Mouse (Mus musculus): ENCODE measurements around the gene Myh3. TPM values are rescaled to one million over a fixed set of nuclear protein-coding genes. Genes with fewer than 3 reads are reported as not detected.

Gene Myh3
- polyA plus RNA-seq, 1 experiment from 2014 or later, result 0.15 TPM

- Histone ChIP-seq H3K27me3 (replicated peaks) (no peaks in the 10 kb centered on the region), H3K9me3 (no peaks in the 10 kb centered on the region), H3K4me2 (no peak overlapping the region), H3K4me3 (no peak overlapping the region), H3K27ac (no peak overlapping the region), H3K9ac (no peak overlapping the region), H3K4me1 (no peaks in the 10 kb centered on the region), H3K36me3 (replicated peaks) (no peaks in the 10 kb centered on the region)
- 85% methylated on average over 6 of the region's 6 CpGs for WGBS
- ATAC-seq (replicated peaks), result no peak
Measured at GRCm38 (mm10) chr11:67141031-67141430, 62.9 kb downstream of the Myh3 start.

DNA sequence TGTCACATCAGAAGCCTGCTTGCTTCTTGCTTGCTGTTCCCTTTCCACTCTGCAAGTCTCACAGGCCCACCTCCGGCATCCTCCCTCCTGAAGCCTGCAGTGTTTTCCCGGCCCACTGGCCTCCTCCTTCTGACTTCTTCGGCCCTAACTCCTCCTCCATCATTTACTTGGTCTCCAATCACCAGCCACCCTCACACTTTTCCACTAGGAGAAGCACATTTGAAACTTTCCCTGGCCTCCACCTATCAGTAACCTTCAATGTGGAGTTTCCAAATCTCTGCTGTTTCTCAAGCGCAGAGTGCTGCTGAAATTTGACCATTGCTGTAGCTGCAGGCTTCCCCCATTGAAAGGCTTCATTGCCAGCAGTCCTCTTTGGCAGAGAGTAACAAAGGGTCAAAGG is 63.9 kb downstream of the Myh3 start:
- WGBS, result 60% methylated on average over 4 of the region's 4 CpGs
- H3K9ac ChIP-seq, result no peak overlapping the region
- H3K27ac ChIP-seq, result no peak overlapping the region
- H3K4me2 ChIP-seq, result no peak overlapping the region
- no peaks in the 10 kb centered on the region for H3K4me1 ChIP-seq
- no peak overlapping the region for H3K4me3 ChIP-seq
- H3K36me3 ChIP-seq (replicated peaks), result no peaks in the 10 kb centered on the region
- H3K9me3 ChIP-seq, result no peaks in the 10 kb centered on the region
- no peaks in the 10 kb centered on the region for H3K27me3 ChIP-seq (replicated peaks)
- ATAC-seq (replicated peaks), result no peak

DNA sequence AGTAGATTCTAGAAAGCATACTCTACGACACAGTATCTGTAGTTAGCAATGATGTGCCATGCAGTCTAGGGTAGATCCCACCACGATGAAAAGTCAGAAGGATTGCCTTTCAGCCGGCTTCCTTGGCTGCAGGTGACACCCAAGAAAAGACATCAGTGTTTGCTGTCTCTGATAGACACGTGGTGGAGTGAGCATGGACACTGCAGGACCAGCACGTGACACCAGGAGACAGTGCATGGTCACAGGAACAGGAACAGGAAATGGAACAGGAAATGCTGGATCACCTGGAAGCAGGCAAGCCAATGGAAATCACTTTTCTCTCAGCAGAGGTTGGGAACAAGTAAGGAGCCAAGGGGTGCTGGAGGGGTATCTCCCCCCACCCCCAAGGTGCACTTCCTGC is 65.0 kb downstream of the Myh3 start:
- Histone ChIP-seq H3K9ac (no peak overlapping the region), H3K27ac (no peak overlapping the region), H3K4me1 (no peaks in the 10 kb centered on the region), H3K4me3 (no peak overlapping the region), H3K27me3 (replicated peaks) (no peaks in the 10 kb centered on the region), H3K36me3 (replicated peaks) (no peaks in the 10 kb centered on the region), H3K4me2 (no peak overlapping the region), H3K9me3 (no peaks in the 10 kb centered on the region)
- no peak for ATAC-seq (replicated peaks)
- WGBS, result 89% methylated on average over 5 of the region's 5 CpGs

GRCm38 (mm10) chr11:67143863-67144498 is 65.9 kb downstream of the Myh3 start:
- Histone ChIP-seq H3K4me3 (no peak overlapping the region), H3K27me3 (replicated peaks) (no peaks in the 10 kb centered on the region), H3K4me1 (no peaks in the 10 kb centered on the region), H3K27ac (no peak overlapping the region), H3K4me2 (no peak overlapping the region), H3K36me3 (replicated peaks) (no peaks in the 10 kb centered on the region), H3K9me3 (no peaks in the 10 kb centered on the region), H3K9ac (no peak overlapping the region)
- 89% methylated on average over 4 of the region's 4 CpGs for WGBS
- no peak for ATAC-seq (replicated peaks)

GRCm38 (mm10) chr11:67144559-67145265 is 66.6 kb downstream of the Myh3 start:
- Histone ChIP-seq H3K9ac (no peak overlapping the region), H3K4me2 (no peak overlapping the region), H3K4me3 (no peak overlapping the region), H3K27me3 (replicated peaks) (no peaks in the 10 kb centered on the region), H3K27ac (no peak overlapping the region), H3K36me3 (replicated peaks) (no peaks in the 10 kb centered on the region), H3K9me3 (no peaks in the 10 kb centered on the region), H3K4me1 (no peaks in the 10 kb centered on the region)
- 76% methylated on average over 6 of the region's 6 CpGs for WGBS
- no peak for ATAC-seq (replicated peaks)

DNA sequence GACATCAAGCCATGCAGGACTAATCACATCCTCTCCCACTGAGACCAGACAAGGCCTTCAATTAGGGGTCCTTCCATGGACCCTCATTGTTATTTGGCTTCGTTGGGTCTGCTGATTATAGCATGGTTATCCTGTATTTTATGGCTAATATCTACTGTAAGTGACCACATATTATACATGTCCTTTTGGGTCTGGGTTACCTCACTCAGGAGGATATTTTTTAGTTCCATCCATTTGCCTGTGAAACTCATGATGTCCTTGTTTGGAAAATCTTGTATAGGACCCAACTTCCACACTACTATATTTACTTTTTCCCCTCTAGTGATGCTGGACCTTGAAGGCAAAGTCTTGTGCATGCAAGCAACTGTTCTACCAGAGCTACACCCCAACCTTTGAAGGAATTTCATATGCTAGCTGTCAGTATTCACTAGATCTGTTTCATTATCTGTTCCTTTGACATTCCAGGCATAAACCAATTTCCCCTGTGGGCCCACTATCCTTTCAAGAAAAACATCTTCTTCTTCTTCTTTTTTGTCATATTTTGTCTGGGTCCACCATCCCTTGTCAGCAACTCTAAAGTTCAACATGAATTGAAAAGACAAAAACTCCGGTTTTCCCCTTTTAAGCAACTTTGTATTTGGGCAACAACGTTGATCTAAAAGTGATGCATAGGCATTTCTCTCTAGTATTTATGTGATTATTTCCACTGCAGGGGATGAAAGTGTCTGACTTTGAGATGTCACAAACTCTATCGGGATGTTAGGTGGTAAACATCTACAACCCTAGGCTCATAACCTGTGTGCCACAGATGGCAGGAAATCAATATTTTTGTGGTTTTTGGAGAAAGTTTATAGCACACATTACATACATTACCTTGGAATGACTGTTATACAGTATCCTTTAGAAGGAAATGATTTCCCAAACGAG is 67.6 kb downstream of the Myh3 start:
- H3K9me3 ChIP-seq, result no peaks in the 10 kb centered on the region
- H3K4me2 ChIP-seq, result no peak overlapping the region
- no peak for ATAC-seq (replicated peaks)
- H3K36me3 ChIP-seq (replicated peaks), result no peaks in the 10 kb centered on the region
- WGBS, result 81% methylated on average over 5 of the region's 5 CpGs
- H3K27ac ChIP-seq, result no peak overlapping the region
- no peaks in the 10 kb centered on the region for H3K4me1 ChIP-seq
- H3K9ac ChIP-seq, result no peak overlapping the region
- H3K4me3 ChIP-seq, result no peak overlapping the region
- no peaks in the 10 kb centered on the region for H3K27me3 ChIP-seq (replicated peaks)

GRCm38 (mm10) chr11:67146409-67147282 is 68.5 kb downstream of the Myh3 start:
- Histone ChIP-seq H3K4me2 (no peak overlapping the region), H3K36me3 (replicated peaks) (no peaks in the 10 kb centered on the region), H3K4me3 (no peak overlapping the region), H3K9ac (no peak overlapping the region), H3K4me1 (no peaks in the 10 kb centered on the region), H3K27ac (no peak overlapping the region), H3K9me3 (no peaks in the 10 kb centered on the region), H3K27me3 (replicated peaks) (no peaks in the 10 kb centered on the region)
- WGBS, result 93% methylated on average over 4 of the region's 4 CpGs
- ATAC-seq (replicated peaks), result no peak

DNA sequence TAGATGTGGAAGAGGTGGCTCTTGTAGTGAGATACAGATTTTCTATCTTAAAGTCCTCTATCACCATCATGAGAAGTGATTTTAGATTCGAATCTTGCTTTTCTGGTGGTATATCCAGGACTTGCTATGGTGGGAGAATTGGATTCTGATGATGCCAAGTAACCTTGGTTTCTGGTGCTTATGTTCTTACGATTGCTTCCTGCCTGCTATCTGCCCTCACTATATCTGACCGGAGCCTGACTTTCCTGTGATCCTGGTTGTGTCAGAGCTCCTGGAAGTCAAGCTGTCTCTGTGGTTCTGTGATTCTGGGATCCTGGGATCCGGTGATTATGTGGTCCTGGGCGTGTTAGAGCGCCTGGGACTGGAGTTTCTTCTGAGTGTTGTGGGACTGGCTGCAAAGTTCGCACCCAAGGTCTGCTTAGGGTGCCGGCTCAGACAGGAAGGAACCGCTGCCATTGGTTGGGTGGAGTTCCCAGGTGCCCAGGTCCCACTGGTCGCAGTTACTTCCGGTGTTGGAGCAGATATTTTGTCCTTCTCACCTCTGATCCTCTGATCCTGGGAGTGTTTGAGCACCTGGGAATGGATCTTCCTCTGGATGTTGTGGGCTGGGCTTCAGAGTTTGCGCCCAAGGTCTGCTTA is 69.3 kb downstream of the Myh3 start:
- H3K4me3 ChIP-seq, result no peak overlapping the region
- no peak overlapping the region for H3K9ac ChIP-seq
- no peaks in the 10 kb centered on the region for H3K27me3 ChIP-seq (replicated peaks)
- no peak overlapping the region for H3K27ac ChIP-seq
- no peaks in the 10 kb centered on the region for H3K9me3 ChIP-seq
- no peak overlapping the region for H3K4me2 ChIP-seq
- ATAC-seq (replicated peaks), result no peak
- no peaks in the 10 kb centered on the region for H3K4me1 ChIP-seq
- no peaks in the 10 kb centered on the region for H3K36me3 ChIP-seq (replicated peaks)
- 93% methylated on average over 12 of the region's 12 CpGs for WGBS

DNA sequence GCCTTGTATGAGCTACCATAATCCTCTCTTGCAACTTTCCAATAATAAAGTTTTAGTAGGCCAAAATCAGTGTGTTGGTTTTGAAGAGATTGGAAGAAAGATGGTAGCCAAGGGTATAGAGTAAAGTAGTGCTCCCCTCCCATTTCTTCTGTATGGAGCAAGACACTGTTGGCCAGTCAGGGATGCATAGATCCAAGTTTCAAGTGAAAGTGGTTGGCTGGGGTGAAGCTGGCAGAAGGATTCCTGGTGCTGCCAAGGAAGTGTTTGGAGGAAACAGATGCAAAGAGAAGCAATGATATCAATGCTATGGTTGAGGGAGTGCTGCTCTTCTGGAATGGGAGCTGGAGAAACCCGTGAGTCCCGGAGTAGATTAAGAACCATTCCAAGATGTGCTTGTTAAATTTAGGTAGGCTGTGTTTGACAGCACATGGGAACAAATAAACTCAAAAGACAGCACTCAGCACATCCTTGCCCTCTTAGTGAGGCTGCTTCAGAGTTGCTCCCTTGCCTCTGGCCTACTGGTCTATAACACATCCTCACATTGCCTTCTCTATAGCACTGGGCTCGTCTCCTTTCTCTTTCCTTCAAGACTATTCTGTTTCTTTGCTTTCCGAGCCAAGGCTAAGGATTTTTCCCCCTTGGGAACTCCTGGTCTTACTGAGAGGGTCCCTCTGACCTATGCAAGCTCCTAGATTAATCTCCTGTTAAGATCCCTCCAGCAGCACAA is 70.3 kb downstream of the Myh3 start:
- H3K9ac ChIP-seq, result no peak overlapping the region
- WGBS, result 75% methylated on average over 4 of the region's 4 CpGs
- no peaks in the 10 kb centered on the region for H3K27me3 ChIP-seq (replicated peaks)
- H3K36me3 ChIP-seq (replicated peaks), result no peaks in the 10 kb centered on the region
- H3K4me1 ChIP-seq, result peaks cover 3% of the 10 kb centered on the region; the same call in 1 of the 2 replicates
- H3K4me3 ChIP-seq, result no peak overlapping the region
- H3K4me2 ChIP-seq, result no peak overlapping the region
- ATAC-seq (replicated peaks), result no peak
- H3K9me3 ChIP-seq, result no peaks in the 10 kb centered on the region
- no peak overlapping the region for H3K27ac ChIP-seq

GRCm38 (mm10) chr11:67150237-67150636 is 72.1 kb downstream of the Myh3 start:
- H3K9ac ChIP-seq, result no peak overlapping the region
- H3K4me1 ChIP-seq, result peaks cover 3% of the 10 kb centered on the region; the same call in 1 of the 2 replicates
- no peak overlapping the region for H3K4me2 ChIP-seq
- ATAC-seq (replicated peaks), result no peak
- WGBS, result 88% methylated on average over 2 of the region's 2 CpGs
- H3K9me3 ChIP-seq, result no peaks in the 10 kb centered on the region
- no peaks in the 10 kb centered on the region for H3K36me3 ChIP-seq (replicated peaks)
- no peaks in the 10 kb centered on the region for H3K27me3 ChIP-seq (replicated peaks)
- no peak overlapping the region for H3K4me3 ChIP-seq
- no peak overlapping the region for H3K27ac ChIP-seq

DNA sequence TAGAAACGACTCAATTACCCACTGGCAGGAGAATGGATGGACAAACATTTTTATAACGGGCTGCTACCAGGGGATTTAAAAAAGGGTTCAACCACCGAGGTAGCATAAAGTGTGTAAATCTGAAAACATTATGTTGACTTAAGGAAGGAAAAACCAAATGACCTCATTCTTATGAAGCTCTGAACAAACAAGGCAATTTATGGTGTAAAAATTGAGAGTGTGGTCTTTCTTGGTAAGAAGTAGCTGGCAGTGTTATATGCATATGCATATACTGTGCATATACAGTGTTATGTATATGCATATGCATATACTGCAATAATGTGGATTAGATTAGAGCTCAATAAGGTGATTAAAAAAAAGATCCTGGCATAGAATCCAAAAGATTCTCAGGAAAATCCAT is 73.1 kb downstream of the Myh3 start:
- no peak overlapping the region for H3K9ac ChIP-seq
- H3K4me2 ChIP-seq, result no peak overlapping the region
- H3K4me3 ChIP-seq, result no peak overlapping the region
- no peak for ATAC-seq (replicated peaks)
- 69% methylated on average over 3 of the region's 3 CpGs for WGBS
- H3K27me3 ChIP-seq (replicated peaks), result no peaks in the 10 kb centered on the region
- no peak overlapping the region for H3K27ac ChIP-seq
- H3K36me3 ChIP-seq (replicated peaks), result no peaks in the 10 kb centered on the region
- no peaks in the 10 kb centered on the region for H3K9me3 ChIP-seq
- H3K4me1 ChIP-seq, result peaks cover 3% of the 10 kb centered on the region; the same call in 1 of the 2 replicates

All from midbrain, embryonic 15.5 days (tissue).